Comparison of ENCODE assay signal across 19 mouse cellular contexts in the genomic region with DNA sequence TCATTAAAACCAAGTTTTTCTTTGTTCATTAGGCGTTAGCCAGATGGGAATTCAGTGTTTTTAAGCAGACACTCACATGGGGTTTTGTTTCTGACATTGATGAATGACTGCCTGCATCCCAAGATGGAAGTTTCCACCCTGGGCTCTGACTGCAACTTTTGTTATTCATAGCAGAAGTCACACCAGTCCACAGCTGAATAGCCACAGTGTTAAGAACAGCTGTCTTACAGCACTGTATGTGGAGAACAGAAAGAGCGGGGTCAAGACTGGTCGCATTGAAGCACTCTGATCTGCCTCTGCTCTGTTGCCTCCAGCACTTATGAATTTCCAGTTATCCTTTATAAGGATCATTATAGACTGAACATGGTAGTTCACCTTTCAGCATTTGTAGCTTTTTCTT.
DNase-seq lines count a peak whose midpoint lies in the region; ATAC-seq lines count a peak whose summit lies in the region.
"Had no signal": no experiment of that assay in that cellular context is flagged by ENCODE, and none has a peak within 500 bp of the region (broad histone marks: within the 10 kb centered on the region; RNA-seq: fewer than 3 reads in every experiment).

No protein-coding gene starts in this region.

- H3K27ac ChIP-seq in midbrain, embryonic 11.5 days (ENCODE audit: low read depth, low read length) = no peak overlapping the region
- no peak overlapping the region for H3K27ac ChIP-seq in midbrain, embryonic 10.5 days (replicated peaks)
- H3K27ac ChIP-seq in neural tube, embryonic 13.5 days (replicated peaks) = no peak overlapping the region
- H3K27ac ChIP-seq: embryonic facial prominence, embryonic 13.5 days; heart, adult 2 months; liver, embryonic 15.5 days had no signal

- H3K4me3 ChIP-seq in midbrain, embryonic 11.5 days (ENCODE audit: low read depth, low read length) = no peak overlapping the region
- H3K4me3 ChIP-seq in midbrain, embryonic 10.5 days = no peak overlapping the region
- H3K4me3 ChIP-seq in neural tube, embryonic 13.5 days = no peak overlapping the region
- H3K4me3 ChIP-seq: embryonic facial prominence, embryonic 13.5 days; heart, adult 2 months; liver, embryonic 15.5 days had no signal

- no peaks in the 10 kb centered on the region for H3K36me3 ChIP-seq in midbrain, embryonic 11.5 days (ENCODE audit: control insufficient read depth, insufficient read depth, low read length)
- H3K36me3 ChIP-seq in midbrain, embryonic 10.5 days = no peaks in the 10 kb centered on the region
- H3K36me3 ChIP-seq in neural tube, embryonic 13.5 days = no peaks in the 10 kb centered on the region
- H3K36me3 ChIP-seq: embryonic facial prominence, embryonic 13.5 days; liver, embryonic 15.5 days had no signal

- H3K9ac ChIP-seq in midbrain, embryonic 11.5 days (ENCODE audit: low read length) = no peak overlapping the region
- H3K9ac ChIP-seq in neural tube, embryonic 13.5 days = no peak overlapping the region
- H3K9ac ChIP-seq: embryonic facial prominence, embryonic 13.5 days; liver, embryonic 15.5 days had no signal

- WGBS in midbrain, embryonic 11.5 days = 62% methylated on average over 3 of the region's 3 CpGs
- WGBS in midbrain, embryonic 10.5 days = 72% methylated on average over 3 of the region's 3 CpGs
- WGBS in neural tube, embryonic 13.5 days = 11% methylated on average over 3 of the region's 3 CpGs

- ATAC-seq in midbrain, embryonic 11.5 days (ENCODE audit: low FRiP score) = peak; percentile 74
- ATAC-seq in neural tube, embryonic 13.5 days (ENCODE audit: low read depth) = peak; percentile 78
- ATAC-seq: Patski had no signal

- no peaks in the 10 kb centered on the region for H3K9me3 ChIP-seq in midbrain, embryonic 11.5 days (ENCODE audit: control insufficient read depth, low read length)
- no peaks in the 10 kb centered on the region for H3K9me3 ChIP-seq in midbrain, embryonic 10.5 days (replicated peaks)
- H3K9me3 ChIP-seq in neural tube, embryonic 13.5 days = no peaks in the 10 kb centered on the region
- H3K9me3 ChIP-seq: embryonic facial prominence, embryonic 13.5 days; liver, embryonic 15.5 days had no signal

- H3K27me3 ChIP-seq in midbrain, embryonic 11.5 days (ENCODE audit: control insufficient read depth, insufficient read depth, low read length) = no peaks in the 10 kb centered on the region
- no peaks in the 10 kb centered on the region for H3K27me3 ChIP-seq in midbrain, embryonic 10.5 days (ENCODE audit: low read depth, poor library complexity, severe bottlenecking)
- no peaks in the 10 kb centered on the region; the same call in 1 of the 2 replicates for H3K27me3 ChIP-seq in neural tube, embryonic 13.5 days
- H3K27me3 ChIP-seq: embryonic facial prominence, embryonic 13.5 days; liver, embryonic 15.5 days had no signal

- DNase-seq in midbrain, embryonic 11.5 days (ENCODE audit: low spot score, missing footprints) = no peak
- no peak for DNase-seq in midbrain, embryonic 10.5 days (ENCODE audit: low spot score)
- DNase-seq in embryo, embryonic 10.5 days (ENCODE audit: low spot score) = peak; percentile 71
- DNase-seq in forelimb bud, embryonic 11.5 days (ENCODE audit: low read depth, low spot score) = peak; percentile 37
- no peak for DNase-seq in right cerebral cortex, postnatal 36 days (ENCODE audit: low spot score in 2 of 2)
- DNase-seq in urinary bladder, postnatal 4 days (ENCODE audit: low spot score in 2 of 2) = no peak
- no peak for DNase-seq in Muller cell, postnatal 12 days (ENCODE audit: inconsistent ontology term)
- DNase-seq: adrenal gland, postnatal 14 days; cerebellum, adult 11 months; heart, adult 2 months; heart, postnatal 14 days; kidney, adult 2 months; layer of hippocampus, adult 9-11 months; left cerebral cortex, postnatal 4 days; thymus, adult 18-20 months had no signal

- no peaks in the 10 kb centered on the region for H3K4me1 ChIP-seq in midbrain, embryonic 11.5 days (ENCODE audit: control insufficient read depth, insufficient read depth, low read length)
- H3K4me1 ChIP-seq in midbrain, embryonic 10.5 days = peaks cover 6% of the 10 kb centered on the region; the same call in 1 of the 2 replicates
- H3K4me1 ChIP-seq in neural tube, embryonic 13.5 days (replicated peaks) = peaks cover 10% of the 10 kb centered on the region
- H3K4me1 ChIP-seq: embryonic facial prominence, embryonic 13.5 days; liver, embryonic 15.5 days had no signal

- H3K4me2 ChIP-seq in midbrain, embryonic 11.5 days = no peak overlapping the region
- no peak overlapping the region for H3K4me2 ChIP-seq in neural tube, embryonic 13.5 days
- H3K4me2 ChIP-seq: embryonic facial prominence, embryonic 13.5 days; liver, embryonic 15.5 days had no signal

Comparison
In these comparisons a context has a peak if more than half of its experiments do, and no peak if none do; other contexts are left out.
1. DNase-seq: peak in embryo, embryonic 10.5 days (single experiment) and forelimb bud, embryonic 11.5 days (single experiment); none in midbrain, embryonic 11.5 days (single experiment), midbrain, embryonic 10.5 days (single experiment), right cerebral cortex, postnatal 36 days (0 of 2), urinary bladder, postnatal 4 days (0 of 2) and Muller cell, postnatal 12 days (single experiment).